Mouse (Mus musculus): ENCODE measurements around the gene Zfp91.
"Not testable (repeated sequence)": the region's sequence is repeated elsewhere in the genome, so short reads cannot be mapped to it uniquely, and the experiment has no call there.

The Zfp91 gene

DNA sequence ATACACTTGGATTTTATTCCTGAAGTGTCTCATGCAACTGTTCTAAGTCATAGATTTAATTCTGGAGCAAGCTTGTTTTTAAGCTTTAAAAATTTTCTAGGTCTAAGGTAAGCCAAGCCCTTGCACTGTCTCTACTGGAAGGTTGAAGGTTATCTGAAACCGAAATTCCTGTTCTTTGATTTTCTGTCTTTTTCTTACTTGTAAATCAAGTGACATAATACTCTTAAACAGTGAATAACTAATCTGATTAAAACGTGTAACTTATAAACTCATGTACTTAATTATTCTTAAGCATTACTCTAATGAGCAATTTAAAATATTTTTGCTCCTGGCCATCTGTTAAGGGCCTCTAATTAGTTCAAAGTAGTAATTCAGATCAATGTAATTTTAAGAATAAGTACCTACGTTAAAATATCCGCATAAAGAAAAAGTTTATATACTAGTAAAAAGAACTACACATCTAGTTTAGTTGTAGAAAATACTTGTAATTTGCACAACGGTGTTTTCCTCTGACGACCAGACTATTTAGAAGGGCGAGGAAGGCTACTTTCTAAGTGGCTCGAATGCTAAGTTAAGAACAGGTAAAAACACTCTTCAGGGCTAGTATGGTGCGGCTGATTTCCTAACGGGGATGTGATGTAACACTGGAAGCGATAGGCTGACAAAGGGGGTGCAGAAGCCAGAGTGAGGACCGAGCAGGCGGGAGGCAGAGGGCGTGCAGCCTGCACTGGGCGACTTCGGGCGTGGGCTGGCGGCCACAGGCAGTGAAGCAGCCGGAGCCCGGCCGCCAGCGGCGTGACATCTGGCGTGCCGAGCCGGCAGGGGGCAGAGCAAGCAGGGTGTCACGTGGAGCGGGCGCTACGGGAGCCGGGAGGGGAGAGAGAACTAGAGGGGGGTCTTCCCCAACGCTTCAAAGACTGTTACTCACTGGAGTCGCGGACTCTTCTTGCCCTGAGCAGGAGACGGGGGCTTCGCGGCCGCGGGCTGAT is 1.6 kb downstream of the Zfp91 start:
- peak; percentile 93 to 95 for DNase-seq (ENCODE audit: low spot score in 2 of 2)

GRCm38 (mm10) chr19:12792374-12792773 is 3.6 kb downstream of the Zfp91 start:
- DNase-seq (ENCODE audit: low spot score in 2 of 2) = no peak

DNA sequence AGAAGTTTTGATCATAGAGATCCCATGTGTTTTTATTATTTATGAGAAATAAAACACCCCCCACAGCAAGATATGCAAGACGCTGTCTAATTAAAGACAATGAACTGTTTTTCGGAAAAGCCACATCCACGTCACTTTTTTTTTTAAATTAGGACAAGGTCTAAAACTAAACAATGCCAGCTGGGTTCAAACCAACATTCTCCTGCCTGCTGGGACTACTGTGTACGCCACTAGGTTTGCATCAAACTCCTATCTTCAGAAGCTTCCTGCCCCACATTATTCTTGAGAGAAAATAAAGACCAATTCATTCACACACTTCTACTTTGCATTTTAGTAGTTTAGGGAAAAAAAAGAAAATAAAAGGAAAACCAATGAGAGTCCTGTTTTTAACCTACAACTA is 8.2 kb downstream of the Zfp91 start:
- DNase-seq (ENCODE audit: low spot score in 2 of 2) = no peak

- no peak for DNase-seq (ENCODE audit: low spot score in 2 of 2)
Observed at GRCm38 (mm10) chr19:12786803-12787395, 9.0 kb downstream of the Zfp91 start.

- DNase-seq (ENCODE audit: low spot score in 2 of 2) = no peak
Observed at GRCm38 (mm10) chr19:12780437-12780836, 15.5 kb downstream of the Zfp91 start.

DNA sequence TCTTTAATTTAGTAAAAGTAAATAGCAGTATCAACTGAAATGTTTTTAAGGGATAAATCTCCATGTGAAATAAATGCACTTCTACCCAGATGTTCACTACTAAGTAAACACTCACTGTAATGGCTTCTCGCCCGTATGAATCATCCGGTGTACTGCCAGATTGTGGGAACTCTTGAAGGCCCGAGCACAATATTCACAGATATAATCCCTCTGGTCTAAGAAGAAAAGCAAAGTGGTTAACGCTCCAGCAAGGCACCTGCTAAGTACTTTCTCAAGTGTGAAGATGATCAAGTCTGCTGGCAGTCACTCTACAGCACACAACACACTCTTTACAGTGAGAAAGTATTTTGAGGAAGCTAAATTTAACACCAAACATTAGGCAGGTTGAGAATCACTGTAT is 25.0 kb downstream of the Zfp91 start:
- peak in 1 of 2 experiments; percentile 6 for DNase-seq (ENCODE audit: low spot score in 2 of 2)

- no peak for DNase-seq (ENCODE audit: low spot score in 2 of 2)
Observed at GRCm38 (mm10) chr19:12765308-12765707, 30.6 kb downstream of the Zfp91 start, which contains the start of gene Cntf. Gene Cntf (minus strand): TSS chr19:12765632.

- peak; percentile 19 to 41 for DNase-seq (ENCODE audit: low spot score in 2 of 2)
Observed at GRCm38 (mm10) chr19:12762212-12763130, 33.5 kb downstream of the Zfp91 start.

GRCm38 (mm10) chr19:12759656-12760055 is 36.3 kb downstream of the Zfp91 start:
- DNase-seq (ENCODE audit: low spot score in 2 of 2) = no peak

- no peak for DNase-seq (ENCODE audit: low spot score in 2 of 2)
Observed at GRCm38 (mm10) chr19:12758936-12759478, 36.9 kb downstream of the Zfp91 start.

- DNase-seq (ENCODE audit: low spot score in 2 of 2) = no peak
Observed at GRCm38 (mm10) chr19:12756286-12756685, 39.6 kb downstream of the Zfp91 start.

DNA sequence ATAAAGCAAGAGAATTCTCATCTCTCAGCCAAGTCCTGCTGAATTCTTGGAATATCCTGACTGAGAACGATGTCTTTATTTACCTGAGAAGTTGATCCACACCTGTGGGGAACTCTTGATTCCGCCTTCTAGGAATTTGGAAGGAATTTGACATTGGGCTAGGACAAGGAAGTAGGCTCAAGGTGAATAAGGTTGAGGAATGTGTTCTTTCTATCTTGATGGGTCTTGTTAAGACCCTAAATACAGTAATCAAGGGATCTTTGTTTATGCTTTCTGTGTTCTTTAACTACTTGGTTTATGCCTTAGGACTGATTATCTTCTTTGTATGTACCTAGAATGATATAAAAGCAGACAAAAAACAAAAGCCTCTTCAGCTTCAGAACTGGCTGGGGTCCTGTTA is 64.0 kb downstream of the Zfp91 start:
- no peak for DNase-seq (ENCODE audit: low spot score in 2 of 2)

DNA sequence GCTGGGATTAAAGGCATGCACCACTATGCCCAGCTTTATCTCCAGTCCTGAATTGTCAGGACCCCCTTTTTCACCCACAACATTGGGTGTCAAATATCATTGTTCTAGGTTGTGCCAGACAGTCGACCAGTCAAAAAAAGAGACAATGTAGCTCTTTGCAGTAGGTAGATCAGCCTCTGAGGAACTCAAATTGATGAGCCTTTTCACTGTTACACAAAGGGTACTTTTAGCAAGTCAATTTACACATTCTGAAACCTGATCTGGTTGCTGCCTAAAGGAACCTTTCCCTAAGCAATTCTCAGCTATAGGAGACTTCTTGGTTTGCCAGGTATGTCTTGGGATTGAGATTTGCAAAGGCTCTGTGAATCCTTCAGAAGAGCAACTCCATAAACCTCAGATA is 64.9 kb downstream of the Zfp91 start:
- no peak for DNase-seq (ENCODE audit: low spot score in 2 of 2)

GRCm38 (mm10) chr19:12725851-12726250 is 70.1 kb downstream of the Zfp91 start:
- no peak for DNase-seq (ENCODE audit: low spot score in 2 of 2)

- no peak for DNase-seq (ENCODE audit: low spot score in 2 of 2)
Observed at GRCm38 (mm10) chr19:12722308-12722707, 73.6 kb downstream of the Zfp91 start.

GRCm38 (mm10) chr19:12721596-12721995 is 74.3 kb downstream of the Zfp91 start:
- not testable (repeated sequence) for DNase-seq (ENCODE audit: low spot score in 2 of 2)

DNA sequence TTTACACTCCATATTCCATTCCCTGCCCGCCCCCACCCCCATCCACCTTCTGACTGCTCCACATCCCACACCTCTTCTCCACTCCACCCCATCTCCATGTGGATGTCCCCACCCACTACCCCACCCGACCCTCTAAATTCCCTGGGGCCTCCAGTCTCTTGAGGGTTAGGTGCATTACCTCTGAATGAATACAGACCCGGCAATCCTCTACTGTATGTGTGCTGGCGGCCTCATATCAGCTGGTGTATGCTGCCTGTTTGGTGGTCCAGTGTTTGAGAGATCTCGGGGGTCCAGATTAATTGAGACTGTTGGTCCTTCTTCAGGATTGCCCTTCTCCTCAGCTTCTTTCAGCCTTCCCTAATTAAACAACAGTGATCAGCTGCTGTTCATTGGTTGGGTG is 75.0 kb downstream of the Zfp91 start:
- not testable (repeated sequence) for DNase-seq (ENCODE audit: low spot score in 2 of 2)

- no peak for DNase-seq (ENCODE audit: low spot score in 2 of 2)
Observed at GRCm38 (mm10) chr19:12720463-12720862, 75.5 kb downstream of the Zfp91 start.

DNA sequence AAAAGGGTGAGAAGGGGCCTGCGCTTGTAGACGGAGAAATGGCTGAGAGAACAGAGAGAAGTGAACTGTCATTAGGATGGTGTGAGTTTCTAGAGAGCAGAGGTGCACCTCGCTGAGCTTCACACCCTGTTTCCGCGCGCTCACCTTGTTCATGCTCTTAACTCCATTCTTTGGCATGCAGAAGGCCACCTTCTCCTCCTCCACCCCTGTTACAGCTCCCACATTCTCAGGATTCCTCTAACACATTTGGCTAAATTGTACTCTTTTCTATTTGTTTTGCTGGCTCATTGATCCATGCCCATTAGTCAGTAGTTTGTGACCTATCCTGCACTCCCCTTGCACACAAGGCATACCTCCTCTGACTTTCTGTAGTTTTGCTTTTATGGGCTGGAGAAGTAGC is 76.7 kb downstream of the Zfp91 start:
- no peak for DNase-seq (ENCODE audit: low spot score in 2 of 2)

All from natural killer cell, adult 2 months (primary cell).